Mouse (Mus musculus) thymus, adult 2 months (tissue): ENCODE results near the gene Zp3. TPM values are rescaled to one million over a fixed set of nuclear protein-coding genes. Genes with fewer than 3 reads are reported as not detected.

ENCODE experiments used
- DNase-seq: peaks from one replicate; pipeline ENCODE4 v3.0.0; 2021
- H3K27ac ChIP-seq: fragments of 200-500 bp; 2 replicates; pipeline ENCODE4 v1.5.1; 2012; ENCODE audit warnings: low read length, control low read depth; ENCODE audit not compliant: control insufficient read depth, insufficient read depth
- H3K27me3 ChIP-seq: fragments of 200-500 bp; 2 replicates; pipeline ENCODE4 v1.6.1; 2012; ENCODE audit warnings: mild to moderate bottlenecking, low read length, moderate library complexity, mixed read lengths; ENCODE audit not compliant: control insufficient read depth, insufficient read depth
- H3K36me3 ChIP-seq: fragments of 200-500 bp; 2 replicates; pipeline ENCODE4 v1.6.1; 2012; ENCODE audit warnings: mild to moderate bottlenecking, low read length, moderate library complexity; ENCODE audit not compliant: control insufficient read depth, insufficient read depth
- H3K4me1 ChIP-seq: fragments of 200-500 bp; replicated peaks from 2 replicates; pipeline ENCODE4 v1.6.1; 2012; ENCODE audit warnings: low read length; ENCODE audit not compliant: control insufficient read depth, insufficient read depth
- H3K4me3 ChIP-seq: fragments of 200-500 bp; 2 replicates; pipeline ENCODE4 v1.5.1; 2012; ENCODE audit warnings: mild to moderate bottlenecking, low read length, control low read depth, moderate library complexity; ENCODE audit not compliant: control insufficient read depth, insufficient read depth
- CTCF ChIP-seq: fragments of 200-500 bp; IDR thresholded peaks from 2 replicates; pipeline ENCODE4 v1.5.1; 2012; ENCODE audit warnings: mild to moderate bottlenecking, control low read depth, low read length, moderate library complexity, borderline replicate concordance; ENCODE audit not compliant: control insufficient read depth, poor library complexity, insufficient read depth; ENCODE audit errors: extremely low read depth
- POLR2A ChIP-seq: fragments of 200-500 bp; IDR thresholded peaks from 2 replicates; pipeline ENCODE4 v1.6.1; 2012; ENCODE audit warnings: mild to moderate bottlenecking, low read length, control low read depth, moderate library complexity; ENCODE audit not compliant: control insufficient read depth, poor library complexity, insufficient read depth; ENCODE audit errors: extremely low read depth
- WGBS: fragments of 180-500 bp; shearing (Covaris S2); methylation state at CpG from one replicate; pipeline ENCODE4 v1.1.7; 2018; 5-methylcytosine and 5-hydroxymethylcytosine counted together
- polyA plus RNA-seq: library from polyadenylated mRNA; depleted of rRNA; stranded (reverse); fragments of >200 nt; gene quantifications from 2 replicates; pipeline ENCODE4 v1.2.3, GENCODE M21; 2012

Zp3 gene
- polyA plus RNA-seq, 1 experiment, result 1.1 TPM

- Histone ChIP-seq H3K27ac (no peak overlapping the region), H3K36me3 (peaks cover 22% of the 10 kb centered on the region), H3K4me3 (no peak overlapping the region), H3K4me1 (peaks cover 7% of the 10 kb centered on the region; the same call in 1 of the 2 replicates), H3K27me3 (no peaks in the 10 kb centered on the region)
- 95% methylated on average over 8 of the region's 8 CpGs for WGBS
- TF ChIP-seq POLR2A, result no peak
- TF ChIP-seq CTCF, result no peak
- DNase-seq, result no peak
These were observed 16.3 kb downstream of the Zp3 start for GRCm38 (mm10) chr5:135996162-135996561.

- TF ChIP-seq CTCF (no peak), POLR2A (no peak)
- Histone ChIP-seq H3K27me3 (no peaks in the 10 kb centered on the region), H3K36me3 (peaks cover 22% of the 10 kb centered on the region), H3K4me3 (no peak overlapping the region), H3K27ac (no peak overlapping the region; the same call in 1 of the 2 replicates), H3K4me1 (peaks cover 26% of the 10 kb centered on the region)
- no peak for DNase-seq
- 89% methylated on average over 6 of the region's 6 CpGs for WGBS
These were observed 21.3 kb downstream of the Zp3 start for GRCm38 (mm10) chr5:136001222-136001621.

DNA sequence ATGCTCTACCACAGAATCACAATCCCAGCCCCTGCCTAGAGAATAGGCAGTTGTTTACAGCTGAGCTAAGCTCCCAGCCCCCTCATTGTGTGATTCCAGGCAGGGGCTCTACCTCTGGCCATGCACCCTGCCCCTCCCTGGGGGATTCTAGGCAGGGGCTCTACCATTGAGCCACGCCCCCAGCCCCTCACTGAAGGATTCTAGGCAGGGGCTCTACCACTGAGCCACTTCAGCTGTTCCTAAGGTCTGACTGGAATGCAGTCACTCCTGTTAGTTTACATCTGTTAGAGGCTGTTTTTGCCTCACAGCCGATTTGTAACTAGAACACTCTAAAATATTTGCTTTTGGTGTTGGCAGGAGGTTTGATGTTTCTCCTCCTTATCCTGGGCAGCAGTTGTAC, 22.4 kb downstream of the Zp3 start:
- H3K36me3 ChIP-seq, result peaks cover 15% of the 10 kb centered on the region; the same call in 1 of the 2 replicates
- no peak for DNase-seq
- H3K27ac ChIP-seq, result peak overlapping the region; percentile 73
- peaks cover 26% of the 10 kb centered on the region for H3K4me1 ChIP-seq
- TF ChIP-seq POLR2A (no peak), CTCF (no peak)
- WGBS, result 64% methylated on average over 2 of the region's 2 CpGs
- H3K4me3 ChIP-seq, result no peak overlapping the region
- no peaks in the 10 kb centered on the region for H3K27me3 ChIP-seq

DNA sequence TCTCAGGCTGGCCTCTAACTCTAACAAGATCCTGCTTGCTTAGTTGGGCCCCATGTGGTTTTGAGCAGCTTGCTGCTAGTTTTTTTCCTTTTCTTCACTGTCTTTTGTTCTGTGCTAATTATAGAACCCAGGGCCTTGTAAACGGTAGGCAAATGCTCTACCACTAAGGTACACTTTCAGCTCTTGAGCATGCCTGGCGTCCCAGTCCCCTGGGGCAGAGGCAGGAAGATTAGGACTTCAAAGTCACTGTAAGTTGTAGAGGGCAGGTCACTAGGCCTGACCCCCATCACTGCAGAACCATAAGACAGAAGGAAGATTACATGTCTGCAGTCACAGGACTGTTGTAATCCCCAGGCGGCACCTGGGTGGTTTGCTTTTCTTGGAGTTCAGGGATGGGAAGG, 22.9 kb downstream of the Zp3 start:
- no peak for TF ChIP-seq POLR2A
- TF ChIP-seq CTCF, result no peak
- Histone ChIP-seq H3K27me3 (no peaks in the 10 kb centered on the region), H3K36me3 (peaks cover 11% of the 10 kb centered on the region; the same call in 1 of the 2 replicates), H3K27ac (peak overlapping the region; percentile 73), H3K4me1 (peaks cover 26% of the 10 kb centered on the region), H3K4me3 (no peak overlapping the region)
- DNase-seq, result peak; percentile 9
- WGBS, result 23% methylated on average over 3 of the region's 3 CpGs

- no peak overlapping the region for H3K27ac ChIP-seq
- peaks cover 26% of the 10 kb centered on the region for H3K4me1 ChIP-seq
- no peak for TF ChIP-seq POLR2A
- no peak for TF ChIP-seq CTCF
- no peaks in the 10 kb centered on the region; the same call in 1 of the 2 replicates for H3K36me3 ChIP-seq
- H3K27me3 ChIP-seq, result no peaks in the 10 kb centered on the region
- no peak overlapping the region for H3K4me3 ChIP-seq
- DNase-seq, result no peak
- 86% methylated on average over 4 of the region's 4 CpGs for WGBS
These were observed 24.6 kb downstream of the Zp3 start for GRCm38 (mm10) chr5:136004537-136004936.

DNA sequence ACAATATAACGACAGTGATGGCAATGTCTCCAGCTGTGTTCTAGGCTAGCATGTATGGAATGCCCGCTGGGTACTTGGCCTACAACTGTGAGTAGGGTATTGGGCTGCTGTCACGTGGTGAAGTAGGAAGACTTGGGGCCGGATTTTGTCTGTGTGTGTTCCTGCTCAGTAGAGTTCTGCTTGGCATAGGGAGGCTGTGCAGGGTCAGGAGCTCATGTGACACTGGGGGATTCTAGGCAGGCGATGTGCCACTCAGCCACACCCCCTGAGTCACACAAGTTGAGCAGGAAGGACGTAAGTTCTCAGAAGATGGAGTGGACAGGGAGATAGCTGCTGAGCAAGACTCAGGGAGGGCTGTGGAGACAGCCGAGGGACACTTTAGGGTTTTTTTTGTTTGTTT, 27.8 kb downstream of the Zp3 start:
- H3K36me3 ChIP-seq, result peaks cover 24% of the 10 kb centered on the region
- no peak for DNase-seq
- no peaks in the 10 kb centered on the region for H3K27me3 ChIP-seq
- 89% methylated on average over 7 of the region's 7 CpGs for WGBS
- H3K4me3 ChIP-seq, result no peak overlapping the region
- peaks cover 12% of the 10 kb centered on the region for H3K4me1 ChIP-seq
- H3K27ac ChIP-seq, result no peak overlapping the region
- TF ChIP-seq CTCF (no peak), POLR2A (no peak)

GRCm38 (mm10) chr5:136014877-136015276, 35.0 kb downstream of the Zp3 start:
- Histone ChIP-seq H3K4me1 (peaks cover 22% of the 10 kb centered on the region), H3K27me3 (no peaks in the 10 kb centered on the region), H3K27ac (no peak overlapping the region), H3K36me3 (peaks cover 24% of the 10 kb centered on the region), H3K4me3 (no peak overlapping the region)
- WGBS, result 95% methylated on average over 10 of the region's 10 CpGs
- no peak for TF ChIP-seq CTCF
- no peak for TF ChIP-seq POLR2A
- no peak for DNase-seq
